Mouse (Mus musculus) small intestine, adult 2 months (tissue): ENCODE results near the gene Znrd1.

ENCODE experiments used
- CTCF ChIP-seq: fragments of 200-500 bp; IDR thresholded peaks from 2 replicates; pipeline ENCODE4 v1.5.1; 2012; ENCODE audit warnings: low read depth, mild to moderate bottlenecking, control low read depth, inconsistent platforms, low read length, moderate library complexity, mixed read lengths; ENCODE audit not compliant: insufficient replicate concordance, insufficient read length; ENCODE audit errors: extremely low read depth
- POLR2A ChIP-seq: fragments of 200-500 bp; IDR thresholded peaks from 2 replicates; pipeline ENCODE4 v1.6.1; 2012; ENCODE audit warnings: low read depth, mild to moderate bottlenecking, control low read depth, inconsistent platforms, low read length, moderate library complexity

GRCm38 (mm10) chr17:36981221-36981813 lies 23.0 kb upstream of the Znrd1 start, which contains the start of gene 2410137M14Rik:
- TF ChIP-seq CTCF: no peak
- TF ChIP-seq POLR2A: no peak
